ENCODE assay signal across 28 mouse cellular contexts in genomic region chr3:15108239-15108934, GRCm38 (mm10).
"Had no signal": no experiment of that assay in that cellular context is flagged by ENCODE, and none has a peak within 500 bp of the region (broad histone marks: within the 10 kb centered on the region; RNA-seq: fewer than 3 reads in every experiment).

No protein-coding gene starts in this region.

- H3K27me3 ChIP-seq: embryonic facial prominence, embryonic 12.5 days; embryonic facial prominence, embryonic 13.5 days; embryonic facial prominence, embryonic 15.5 days; forebrain, embryonic 12.5 days; forebrain, embryonic 13.5 days; forebrain, embryonic 15.5 days had no signal

- H3K4me1 ChIP-seq: embryonic facial prominence, embryonic 12.5 days; embryonic facial prominence, embryonic 13.5 days; embryonic facial prominence, embryonic 15.5 days; forebrain, embryonic 12.5 days; forebrain, embryonic 13.5 days; forebrain, embryonic 15.5 days had no signal

- H3K27ac ChIP-seq: embryonic facial prominence, embryonic 10.5 days; embryonic facial prominence, embryonic 12.5 days; embryonic facial prominence, embryonic 13.5 days; embryonic facial prominence, embryonic 15.5 days; forebrain, embryonic 10.5 days; forebrain, embryonic 12.5 days; forebrain, embryonic 13.5 days; forebrain, embryonic 15.5 days; gastrocnemius, adult 2 months had no signal

- ATAC-seq: forebrain, embryonic 13.5 days; forebrain, embryonic 14.5 days; forebrain, embryonic 15.5 days; forebrain, embryonic 16.5 days; forebrain, postnatal 0 days had no signal

- H3K36me3 ChIP-seq: embryonic facial prominence, embryonic 10.5 days; embryonic facial prominence, embryonic 12.5 days; embryonic facial prominence, embryonic 13.5 days; embryonic facial prominence, embryonic 15.5 days; forebrain, embryonic 10.5 days; forebrain, embryonic 12.5 days; forebrain, embryonic 15.5 days had no signal

- H3K4me3 ChIP-seq: embryonic facial prominence, embryonic 10.5 days; embryonic facial prominence, embryonic 12.5 days; embryonic facial prominence, embryonic 13.5 days; embryonic facial prominence, embryonic 15.5 days; erythroblast, embryonic 14.5 days; forebrain, embryonic 10.5 days; forebrain, embryonic 12.5 days; forebrain, embryonic 13.5 days; forebrain, embryonic 15.5 days; gastrocnemius, adult 2 months had no signal

- H3K9me3 ChIP-seq: embryonic facial prominence, embryonic 10.5 days; embryonic facial prominence, embryonic 12.5 days; embryonic facial prominence, embryonic 13.5 days; embryonic facial prominence, embryonic 15.5 days; forebrain, embryonic 10.5 days; forebrain, embryonic 12.5 days; forebrain, embryonic 13.5 days; forebrain, embryonic 15.5 days had no signal

- H3K9ac ChIP-seq: embryonic facial prominence, embryonic 12.5 days; embryonic facial prominence, embryonic 13.5 days; embryonic facial prominence, embryonic 15.5 days; forebrain, embryonic 12.5 days; forebrain, embryonic 13.5 days; forebrain, embryonic 15.5 days; forebrain, postnatal 0 days had no signal

- DNase-seq: cerebellum, adult 2 months; cerebellum, adult 8-10 months; cerebellum, adult 9-10 months; cerebellum, adult 9-11 months; cerebellum, postnatal 10 days; cerebellum, postnatal 14 days; cerebellum, postnatal 25 days; cerebellum, postnatal 36 days; embryo, embryonic 11 days; forebrain, postnatal 0 days; gastrocnemius, adult 2 months; gastrocnemius, postnatal 10 days; gastrocnemius, postnatal 14 days; gastrocnemius, postnatal 25 days; gastrocnemius, postnatal 36 days; heart, adult 11 months; heart, adult 18-20 months had no signal

- H3K4me2 ChIP-seq: embryonic facial prominence, embryonic 12.5 days; embryonic facial prominence, embryonic 13.5 days; embryonic facial prominence, embryonic 15.5 days; forebrain, embryonic 12.5 days; forebrain, embryonic 13.5 days; forebrain, embryonic 15.5 days had no signal
